35 mouse cellular contexts compared by ENCODE assay signal in the genomic region with DNA sequence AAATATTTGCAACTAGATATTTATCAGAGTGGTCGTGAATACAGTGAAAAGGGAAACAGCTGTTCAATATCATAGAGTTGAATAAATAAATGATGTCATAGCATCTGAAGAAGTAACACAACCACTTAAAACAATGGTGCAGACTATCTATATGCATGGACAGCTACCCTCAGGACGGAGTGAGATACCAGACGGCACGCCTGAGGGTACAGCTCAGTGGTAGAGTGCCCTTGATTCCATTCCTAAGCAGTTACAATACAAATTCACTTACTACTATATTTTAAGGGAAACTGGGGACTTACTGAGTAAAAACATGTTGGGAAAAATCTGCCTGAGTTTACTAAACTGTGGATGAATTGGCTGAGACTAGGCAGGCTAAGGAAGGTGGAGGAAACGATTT. TPM values are rescaled to one million over a fixed set of nuclear protein-coding genes. Genes with fewer than 3 reads are reported as not detected.
"Had no signal": no experiment of that assay in that cellular context is flagged by ENCODE, and none has a peak within 500 bp of the region (broad histone marks: within the 10 kb centered on the region; RNA-seq: fewer than 3 reads in every experiment).

No protein-coding gene starts in this region.

- H3K9me3 ChIP-seq: heart, embryonic 10.5 days; heart, embryonic 12.5 days; heart, embryonic 13.5 days; heart, embryonic 15.5 days; hindbrain, embryonic 10.5 days; hindbrain, embryonic 12.5 days; hindbrain, embryonic 13.5 days; hindbrain, embryonic 15.5 days; intestine, embryonic 15.5 days; kidney, embryonic 15.5 days had no signal

- H3K4me1 ChIP-seq: heart, embryonic 10.5 days; heart, embryonic 12.5 days; heart, embryonic 13.5 days; heart, embryonic 15.5 days; hindbrain, embryonic 10.5 days; hindbrain, embryonic 12.5 days; hindbrain, embryonic 13.5 days; hindbrain, embryonic 15.5 days; intestine, embryonic 15.5 days; kidney, embryonic 15.5 days had no signal

- ATAC-seq: hindbrain, postnatal 0 days; inflammation-experienced regulatory T-cells, adult 6 months; intestine, embryonic 15.5 days; intestine, embryonic 16.5 days; intestine, postnatal 0 days had no signal

- H3K4me2 ChIP-seq: heart, embryonic 11.5 days; heart, embryonic 12.5 days; heart, embryonic 13.5 days; heart, embryonic 15.5 days; hindbrain, embryonic 12.5 days; hindbrain, embryonic 13.5 days; hindbrain, embryonic 14.5 days; hindbrain, embryonic 15.5 days; intestine, embryonic 15.5 days; kidney, embryonic 15.5 days had no signal

- H3K4me3 ChIP-seq: heart, embryonic 10.5 days; heart, embryonic 12.5 days; heart, embryonic 13.5 days; heart, embryonic 15.5 days; hindbrain, embryonic 10.5 days; hindbrain, embryonic 12.5 days; hindbrain, embryonic 13.5 days; hindbrain, embryonic 15.5 days; intestine, embryonic 15.5 days; kidney, embryonic 15.5 days; layer of hippocampus, adult 2 months; left cerebral cortex, adult 2 months had no signal

- H3K27ac ChIP-seq: heart, embryonic 10.5 days; heart, embryonic 13.5 days; heart, embryonic 15.5 days; hindbrain, embryonic 10.5 days; hindbrain, embryonic 12.5 days; hindbrain, embryonic 13.5 days; hindbrain, embryonic 14.5 days; hindbrain, embryonic 15.5 days; hindbrain, postnatal 0 days; intestine, embryonic 15.5 days; kidney, embryonic 15.5 days; kidney, postnatal 0 days; layer of hippocampus, adult 2 months; left cerebral cortex, adult 2 months had no signal

- H3K36me3 ChIP-seq: heart, embryonic 10.5 days; heart, embryonic 12.5 days; heart, embryonic 13.5 days; heart, embryonic 15.5 days; hindbrain, embryonic 10.5 days; hindbrain, embryonic 12.5 days; hindbrain, embryonic 13.5 days; hindbrain, embryonic 15.5 days; intestine, embryonic 15.5 days; kidney, embryonic 15.5 days had no signal

- H3K27me3 ChIP-seq: heart, embryonic 12.5 days; heart, embryonic 13.5 days; heart, embryonic 15.5 days; hindbrain, embryonic 12.5 days; hindbrain, embryonic 13.5 days; hindbrain, embryonic 15.5 days; intestine, embryonic 15.5 days; kidney, embryonic 15.5 days had no signal

- H3K9ac ChIP-seq: heart, embryonic 12.5 days; heart, embryonic 13.5 days; heart, embryonic 15.5 days; hindbrain, embryonic 12.5 days; hindbrain, embryonic 13.5 days; hindbrain, embryonic 14.5 days; hindbrain, embryonic 15.5 days; intestine, embryonic 15.5 days; kidney, embryonic 15.5 days had no signal

- DNase-seq: heart, postnatal 10 days; heart, postnatal 14 days; heart, postnatal 36 days; heart, postnatal 4 days; kidney, adult 11 months; kidney, adult 18-20 months; kidney, adult 2 months; kidney, adult 8-10 months; kidney, adult 9 months; kidney, postnatal 10 days; kidney, postnatal 14 days; kidney, postnatal 25 days; kidney, postnatal 36 days; kidney, postnatal 4 days; layer of hippocampus, adult 9-11 months; layer of hippocampus, postnatal 36 days had no signal

RNA-seq across cellular contexts. Expression of gene Tac1, which starts 43.7 kb away (rescaled TPM):
- polyA plus RNA-seq: heart, embryonic 10.5 days; inflammation-experienced regulatory T-cells, adult 6 months; kidney, adult 2 months had no signal
